Mouse (Mus musculus) urinary bladder, postnatal 10 days (tissue): ENCODE measurements around the gene Specc1.

Experiments used
- DNase-seq: peaks from one replicate; pipeline ENCODE4 v3.0.0; 2022; ENCODE audit warnings: low spot score

Specc1 gene

DNA sequence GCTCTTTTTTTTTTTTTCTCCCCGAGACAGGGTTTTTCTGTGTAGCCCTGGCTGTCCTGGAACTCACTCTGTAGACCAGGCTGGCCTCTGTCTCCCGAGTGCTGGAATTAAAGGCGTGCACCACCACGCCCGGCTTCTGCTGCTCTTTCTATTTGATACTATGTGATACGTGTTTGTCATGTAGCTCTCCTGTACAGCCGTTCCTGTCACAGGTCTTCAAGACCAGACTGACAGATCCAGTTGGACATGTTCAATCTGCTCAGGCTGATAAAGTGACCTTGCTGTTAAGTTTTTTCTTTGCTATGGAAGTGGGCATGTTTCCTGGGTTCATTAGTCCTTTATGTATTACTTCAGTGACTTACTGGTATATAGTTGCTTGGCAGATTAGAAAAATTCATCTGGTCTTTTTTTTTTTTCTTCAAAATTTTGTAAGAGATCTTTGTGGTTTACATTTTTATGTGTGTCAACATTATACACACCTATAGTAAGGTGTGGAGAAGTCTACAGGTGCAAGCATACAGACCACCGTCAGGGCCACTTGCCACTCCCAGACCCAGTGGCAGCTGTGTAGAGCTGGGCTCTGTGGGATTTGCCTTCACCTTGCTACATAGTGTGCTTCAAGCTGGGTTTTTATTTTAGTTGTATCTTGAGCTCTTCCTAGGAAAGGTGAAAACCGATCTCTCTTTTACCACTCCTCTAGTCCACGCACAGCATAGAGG lies 221.0 kb downstream of the Specc1 start:
- no peak for DNase-seq

DNA sequence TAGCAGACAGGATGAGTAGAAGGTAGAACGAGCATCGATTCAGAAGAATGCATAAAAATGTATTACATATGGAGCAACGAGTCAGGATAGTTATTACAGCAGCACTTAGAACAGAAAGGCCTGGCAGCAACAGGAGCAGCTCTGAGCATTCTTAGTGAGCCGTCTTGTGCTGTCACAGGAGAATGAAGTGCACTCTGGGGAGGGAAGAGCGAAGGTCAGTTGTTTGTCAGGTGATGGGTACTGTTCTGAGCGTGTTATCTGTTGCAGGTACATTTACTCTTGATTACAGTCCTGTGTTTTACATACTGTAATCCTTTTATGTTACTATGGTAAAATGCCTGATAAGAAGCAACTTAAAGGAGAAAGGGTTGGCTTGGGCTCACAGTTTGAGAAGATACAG lies 224.2 kb downstream of the Specc1 start:
- DNase-seq: no peak

DNA sequence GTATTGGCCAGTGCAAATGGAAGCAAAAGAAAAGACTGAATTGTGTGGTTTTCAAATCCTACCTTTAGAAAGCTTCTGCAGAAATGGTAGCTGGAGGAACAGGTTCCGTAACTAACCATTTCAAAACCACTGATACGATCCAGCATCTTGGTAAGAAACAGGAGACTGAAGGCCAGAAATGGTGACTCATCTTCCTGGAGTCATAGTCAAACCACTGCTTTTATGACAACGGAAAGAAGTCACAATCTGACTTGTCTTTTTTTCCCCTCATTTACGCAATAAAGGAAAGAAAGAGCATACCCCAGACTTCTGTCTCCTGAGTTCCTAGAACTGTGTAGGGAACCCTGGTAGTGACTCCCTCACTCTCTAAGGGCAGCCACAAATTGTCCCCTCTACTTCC lies 228.3 kb downstream of the Specc1 start:
- no peak for DNase-seq

DNA sequence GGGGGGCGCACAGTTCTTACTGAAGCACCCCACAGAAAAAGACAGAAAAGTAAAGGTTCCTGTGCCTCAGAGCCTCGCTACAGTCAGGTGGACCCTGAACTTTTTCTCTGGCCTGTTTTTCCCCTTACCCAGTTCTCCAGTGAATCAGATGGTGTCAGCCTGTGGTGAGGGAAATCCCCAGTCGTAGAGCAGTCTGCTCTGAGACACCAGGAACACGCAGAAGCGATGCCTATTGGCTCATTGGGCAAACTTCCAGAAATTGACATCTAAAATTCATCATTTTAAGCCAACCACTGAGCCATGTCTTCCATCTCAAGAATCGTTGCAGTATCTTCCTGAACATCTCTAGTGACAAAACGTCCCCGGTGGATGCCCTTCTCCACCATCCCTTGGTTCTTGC lies 230.5 kb downstream of the Specc1 start:
- no peak for DNase-seq

DNA sequence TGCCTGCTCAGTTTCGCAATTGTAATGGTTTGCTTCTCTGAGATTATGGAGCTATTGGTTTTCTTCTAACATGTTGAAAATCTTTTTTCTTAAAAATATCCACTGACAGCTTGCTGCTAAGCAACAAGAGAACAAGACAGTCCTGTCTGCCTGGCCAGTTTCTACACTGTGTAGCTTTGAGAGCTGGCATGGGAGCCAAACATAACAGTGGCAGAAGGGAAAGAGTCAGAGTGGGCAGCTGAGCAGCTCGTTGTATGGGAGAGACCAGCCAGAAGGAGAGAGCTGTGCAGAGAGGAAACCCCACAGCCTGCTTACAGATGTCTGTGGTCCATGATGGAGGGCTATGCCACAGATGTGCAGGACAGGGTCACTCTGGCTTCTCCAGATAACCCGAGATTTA lies 235.5 kb downstream of the Specc1 start:
- no peak for DNase-seq

DNA sequence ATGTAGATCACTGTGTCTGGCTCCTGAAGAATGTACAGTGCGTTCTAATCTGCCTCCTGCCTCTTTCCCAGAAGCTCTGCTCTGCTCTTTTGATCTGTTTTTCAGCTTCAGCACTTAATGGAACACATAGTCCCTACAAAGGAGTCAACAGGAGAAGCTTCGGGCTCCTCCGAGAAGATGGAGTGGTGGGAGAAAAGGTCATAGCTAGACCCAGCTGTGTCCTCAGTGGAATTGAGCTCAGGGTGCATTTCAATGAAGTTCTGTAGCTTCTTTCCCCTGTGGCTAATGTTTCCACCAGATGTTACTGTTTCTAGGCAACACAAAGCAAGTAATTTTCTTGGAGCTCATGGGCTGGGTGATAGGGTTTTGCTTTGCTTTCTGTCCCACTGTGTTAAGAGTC lies 236.6 kb downstream of the Specc1 start:
- DNase-seq: no peak

DNA sequence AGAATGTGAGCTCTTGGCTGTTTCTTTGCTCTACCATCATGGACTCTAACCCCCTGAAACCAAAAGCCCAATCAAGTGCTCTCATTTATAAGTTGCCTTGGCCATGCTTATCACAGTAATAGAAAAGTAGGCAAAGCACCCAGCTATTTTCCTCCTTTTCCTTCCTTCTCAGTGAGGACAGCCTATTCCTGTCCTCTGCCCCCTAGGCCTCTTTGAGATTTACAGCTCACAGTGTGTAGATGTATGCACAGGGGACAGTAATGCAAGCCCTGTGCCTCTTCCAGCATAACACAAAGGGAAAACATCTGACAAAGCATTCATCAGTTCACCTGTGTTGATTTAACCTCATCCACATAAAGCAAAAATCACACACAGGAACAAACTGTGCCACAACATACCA lies 237.7 kb downstream of the Specc1 start:
- DNase-seq: no peak

DNA sequence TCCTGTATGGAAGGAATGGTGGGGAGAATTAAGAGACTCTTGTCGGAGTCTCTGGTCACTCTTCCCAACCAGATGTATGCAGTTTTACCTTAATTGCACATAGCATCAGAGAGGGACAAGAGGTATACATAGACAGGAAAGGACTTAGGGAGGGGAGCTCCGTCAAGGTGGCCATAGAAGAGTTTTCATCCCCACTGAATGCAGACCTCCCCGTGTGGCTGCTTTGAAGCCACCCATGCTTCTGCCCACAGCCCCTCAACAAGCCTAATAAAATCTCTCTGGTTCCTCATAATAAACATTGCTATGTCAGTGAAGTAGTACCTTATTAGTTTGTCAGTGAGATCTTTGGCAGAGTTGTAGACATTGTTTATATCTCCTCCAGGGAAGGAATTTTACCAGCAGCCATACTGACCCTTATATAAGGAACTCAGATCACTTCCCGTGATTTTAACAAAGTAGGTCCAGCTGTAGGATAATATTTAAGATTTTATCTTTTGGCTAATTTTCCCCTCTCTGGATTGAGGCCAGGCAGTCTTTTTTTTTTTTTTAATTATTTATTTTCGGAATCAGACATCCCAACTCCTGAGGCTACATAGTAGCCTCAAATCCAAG lies 244.4 kb downstream of the Specc1 start:
- DNase-seq: no peak

DNA sequence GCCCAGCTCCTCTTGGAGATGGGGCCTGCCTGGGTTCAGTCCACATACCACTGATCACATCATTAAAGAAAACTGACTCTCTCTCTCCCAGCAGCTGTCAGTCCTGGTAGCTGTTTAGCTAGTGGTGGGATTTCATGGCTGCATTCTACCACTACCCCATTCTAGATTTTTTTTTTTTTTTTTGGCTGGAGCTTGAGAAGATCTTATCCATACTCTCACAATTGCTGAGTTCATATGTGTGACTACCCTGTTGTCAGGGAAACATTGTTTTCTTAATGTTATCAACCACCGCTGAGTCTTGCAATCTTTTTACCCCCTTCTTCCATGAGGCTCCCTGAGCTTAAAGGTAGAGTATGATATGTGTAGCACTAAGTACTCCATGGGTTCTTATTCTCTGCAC lies 246.1 kb downstream of the Specc1 start:
- no peak for DNase-seq

DNA sequence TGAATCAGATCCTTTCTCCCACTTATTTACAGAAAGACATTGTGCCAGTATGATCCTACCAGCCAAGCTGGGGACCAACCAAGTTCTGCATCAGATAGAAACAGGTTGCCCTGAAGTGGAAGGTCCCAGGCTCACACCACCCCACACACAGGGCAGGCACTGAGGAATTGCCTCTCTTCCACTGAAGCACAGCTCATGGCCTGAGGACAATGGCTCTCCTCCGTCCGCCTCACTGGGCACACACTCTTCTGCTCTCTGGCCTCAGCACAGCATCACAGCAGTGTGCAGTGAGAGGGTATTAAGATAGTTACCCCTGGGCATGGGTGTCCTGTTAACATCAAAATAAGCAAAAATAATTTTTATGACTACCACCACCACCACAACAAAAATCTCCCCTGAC lies 252.5 kb downstream of the Specc1 start:
- DNase-seq: no peak

DNA sequence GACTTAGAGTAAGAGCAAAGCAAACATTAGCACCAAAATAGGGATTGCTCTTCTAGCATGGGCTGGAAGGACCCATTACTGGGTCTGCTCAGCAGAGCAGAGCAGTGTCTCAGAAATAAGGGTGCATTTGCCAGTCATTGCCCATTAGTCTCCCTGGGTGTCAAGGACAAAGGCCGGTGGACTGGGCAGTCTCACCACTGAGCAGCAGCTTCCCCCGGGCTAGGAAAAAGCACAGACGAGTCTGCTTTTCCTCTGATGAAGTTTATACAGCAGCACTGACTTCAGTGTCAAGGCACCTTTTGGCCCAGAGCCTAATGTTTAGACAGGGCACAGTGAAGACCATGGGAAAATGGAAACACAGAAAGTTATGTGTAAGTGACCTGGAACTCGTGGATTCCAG lies 253.3 kb downstream of the Specc1 start:
- no peak for DNase-seq

DNA sequence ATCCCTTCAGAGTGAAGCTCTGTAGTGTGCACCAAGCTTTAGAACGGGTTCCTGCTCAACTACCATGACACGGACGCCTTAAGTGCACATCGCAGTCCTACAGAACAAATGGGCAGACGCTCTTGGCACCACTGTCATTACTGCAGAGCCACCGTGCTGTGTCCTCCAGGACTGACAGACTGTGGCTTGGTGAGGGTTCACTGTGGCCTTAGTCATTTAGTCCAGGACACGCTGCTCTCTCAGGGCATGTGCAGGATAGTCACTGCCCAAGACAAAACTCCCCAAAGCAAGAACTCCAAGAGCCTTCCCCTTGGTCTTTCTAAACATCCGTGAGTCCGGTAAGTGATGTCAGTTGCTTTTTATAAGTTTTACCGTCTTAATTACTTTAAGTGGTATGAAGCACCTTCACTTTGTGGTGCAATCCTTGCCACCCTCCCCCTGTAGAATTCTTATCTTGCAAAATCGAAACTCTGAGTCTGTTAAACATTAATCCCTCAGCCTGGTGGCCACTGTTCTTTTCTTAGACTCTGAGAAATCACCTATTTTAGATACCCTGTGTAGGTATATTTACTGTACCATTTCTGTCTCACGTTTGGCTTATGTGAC lies 256.9 kb downstream of the Specc1 start:
- no peak for DNase-seq

DNA sequence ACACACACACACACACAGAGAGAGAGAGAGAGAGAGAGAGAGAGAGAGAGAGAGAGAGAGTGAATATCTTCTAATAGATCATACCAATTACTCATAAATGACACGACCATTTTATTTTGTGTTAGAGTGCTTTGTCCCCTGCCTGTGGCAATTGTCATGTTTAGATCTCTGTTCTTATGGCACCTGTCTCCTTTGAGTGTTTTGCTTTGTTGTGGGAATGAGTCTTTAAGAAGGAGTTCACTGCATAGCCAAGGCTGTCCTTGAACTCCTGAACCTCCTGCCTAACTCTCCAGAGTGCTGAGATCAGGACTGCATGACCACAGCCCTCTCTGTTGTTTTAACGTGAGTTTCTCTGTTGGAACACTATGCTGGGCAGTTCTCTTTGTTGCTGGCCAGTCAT lies 258.5 kb downstream of the Specc1 start:
- no peak for DNase-seq

DNA sequence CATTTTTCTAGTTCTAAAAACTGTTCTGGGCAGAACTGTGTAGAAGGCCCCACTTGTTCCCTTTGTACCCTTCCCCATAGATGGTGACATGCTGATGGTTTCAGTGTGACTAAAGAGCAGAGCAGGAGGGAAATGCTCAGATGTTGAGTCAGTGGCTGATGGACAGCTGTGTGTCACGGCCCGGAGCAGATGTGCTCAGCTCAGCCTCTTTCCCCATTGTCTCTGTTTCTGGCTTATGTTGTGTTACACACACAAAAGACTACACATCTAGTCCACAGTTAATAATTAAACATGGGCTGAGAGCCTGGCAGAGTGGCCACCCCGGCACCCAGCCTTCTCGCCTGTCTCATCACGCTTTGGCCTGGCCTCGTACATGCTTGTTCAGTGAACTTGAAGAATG lies 261.2 kb downstream of the Specc1 start:
- no peak for DNase-seq

DNA sequence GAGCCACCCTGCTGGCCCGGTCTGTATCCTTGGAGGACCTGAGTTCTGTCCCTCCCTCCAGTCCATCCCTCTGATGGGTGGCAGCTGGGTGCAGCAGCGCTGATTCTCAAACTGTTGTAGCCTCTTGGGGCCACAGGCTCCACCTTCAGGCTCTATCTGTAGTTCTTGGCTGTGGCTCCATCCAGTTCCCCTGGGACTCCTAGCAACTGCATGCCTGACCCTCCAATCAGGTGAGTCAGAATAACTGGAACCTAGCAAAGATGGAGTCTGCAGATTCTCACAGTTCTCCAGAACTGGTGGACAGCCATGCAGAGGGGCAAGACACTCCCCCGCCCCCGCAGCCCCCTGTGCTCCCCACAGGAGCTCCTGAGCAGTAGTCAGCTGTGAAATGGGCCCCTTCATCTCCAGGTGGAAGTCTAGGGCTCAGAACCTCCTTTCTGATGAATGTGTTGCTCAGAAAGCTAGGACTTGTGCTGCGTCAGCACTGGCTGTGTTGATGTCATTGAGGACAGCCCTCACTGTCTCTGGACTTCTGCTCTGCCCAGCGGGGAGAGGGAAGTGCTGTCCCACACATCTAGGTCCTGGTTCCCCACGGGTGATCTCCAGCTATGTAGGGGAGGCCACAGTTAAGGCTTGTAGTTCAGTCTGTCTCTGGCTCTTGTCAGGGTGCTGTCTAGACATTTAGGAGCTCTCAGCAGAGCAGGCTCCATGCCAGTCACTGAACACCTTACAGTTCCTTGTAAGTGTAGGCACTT lies 264.4 kb downstream of the Specc1 start:
- no peak for DNase-seq

DNA sequence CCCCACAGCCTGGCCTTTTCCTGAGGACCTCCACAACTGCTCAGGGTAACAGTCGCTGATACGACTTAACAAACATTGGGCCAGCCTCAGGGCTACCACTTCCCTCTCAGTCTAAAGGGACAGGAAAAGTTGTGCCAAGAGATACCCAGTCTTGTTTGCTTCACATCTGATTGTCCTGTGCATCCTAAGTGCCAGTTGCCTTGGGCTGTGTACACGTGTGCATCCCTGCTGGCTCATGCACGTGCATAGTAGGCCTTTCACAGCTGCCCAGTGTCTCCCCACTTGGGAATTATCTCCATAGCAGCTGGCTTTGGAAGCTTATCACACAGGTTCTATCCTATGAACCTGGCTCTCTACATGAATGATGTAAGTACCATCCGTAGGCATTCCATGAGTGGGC lies 266.9 kb downstream of the Specc1 start:
- no peak for DNase-seq

DNA sequence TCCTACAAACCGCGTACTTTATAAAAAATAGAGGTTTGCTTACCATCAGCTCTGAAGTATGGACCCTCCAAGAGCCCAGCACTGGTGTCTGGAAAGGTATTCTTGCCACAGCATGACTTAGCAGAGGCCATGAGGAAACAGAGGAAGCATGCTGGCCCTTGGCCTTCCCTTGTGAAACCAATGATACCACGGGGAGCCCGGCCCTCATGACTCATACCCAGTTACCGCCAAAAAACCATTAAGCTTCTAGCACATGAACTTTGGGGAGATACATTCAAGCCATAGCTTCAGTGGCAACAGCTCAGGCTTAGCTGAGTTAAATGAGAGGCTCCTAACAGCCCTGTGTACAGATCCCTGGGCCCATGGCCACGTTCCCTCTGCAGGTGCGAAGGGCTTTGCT lies 267.4 kb downstream of the Specc1 start:
- no peak for DNase-seq

DNA sequence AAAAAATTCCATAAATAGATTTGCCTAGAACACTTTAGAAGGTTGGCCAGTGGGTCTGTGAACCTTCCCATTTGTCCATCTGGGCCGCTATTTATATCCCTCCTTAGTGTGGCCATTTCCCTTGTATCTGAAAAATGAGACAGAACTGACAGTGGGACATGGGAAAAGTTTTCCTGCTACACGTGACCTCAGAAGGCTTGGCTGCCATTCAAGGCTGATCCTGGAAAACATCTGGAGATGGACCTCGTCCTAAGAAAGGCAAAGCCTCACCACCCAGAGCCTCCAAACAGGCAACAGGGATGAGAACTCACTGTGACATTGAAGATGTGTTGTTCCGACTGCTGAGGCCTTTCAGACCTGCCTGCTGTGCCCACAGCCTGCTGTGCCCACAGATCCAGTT lies 268.2 kb downstream of the Specc1 start:
- no peak for DNase-seq

DNA sequence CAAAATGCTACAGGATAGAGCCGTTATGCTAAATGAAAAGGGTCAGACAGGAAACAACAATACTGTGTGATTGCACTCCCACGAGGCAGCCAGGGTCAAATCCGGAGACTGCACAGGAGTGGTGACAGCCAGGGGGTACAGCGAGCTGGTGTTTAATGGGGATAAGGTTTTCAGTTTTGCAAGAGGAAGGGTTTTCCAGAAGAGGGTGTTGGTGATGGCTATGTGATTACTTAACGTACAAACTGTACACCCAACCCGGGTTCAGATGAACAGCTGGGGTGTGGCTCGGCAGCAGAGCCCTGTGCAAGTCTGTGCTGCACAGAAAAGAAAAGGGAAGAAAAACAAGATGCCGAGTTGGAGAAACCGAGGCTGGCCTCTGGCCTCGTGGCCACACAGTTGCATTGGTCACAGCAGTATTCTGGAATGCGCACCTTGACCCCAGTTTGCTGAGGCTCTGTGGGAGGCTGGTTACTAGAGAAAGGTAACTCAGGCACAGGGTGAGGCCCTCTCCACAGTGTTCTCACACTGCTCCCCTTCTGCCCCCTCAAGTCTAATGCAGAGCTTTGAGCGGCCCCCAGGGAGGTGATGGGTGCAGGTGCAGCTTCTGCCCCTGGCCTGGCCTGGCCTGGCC lies 284.2 kb downstream of the Specc1 start:
- no peak for DNase-seq

DNA sequence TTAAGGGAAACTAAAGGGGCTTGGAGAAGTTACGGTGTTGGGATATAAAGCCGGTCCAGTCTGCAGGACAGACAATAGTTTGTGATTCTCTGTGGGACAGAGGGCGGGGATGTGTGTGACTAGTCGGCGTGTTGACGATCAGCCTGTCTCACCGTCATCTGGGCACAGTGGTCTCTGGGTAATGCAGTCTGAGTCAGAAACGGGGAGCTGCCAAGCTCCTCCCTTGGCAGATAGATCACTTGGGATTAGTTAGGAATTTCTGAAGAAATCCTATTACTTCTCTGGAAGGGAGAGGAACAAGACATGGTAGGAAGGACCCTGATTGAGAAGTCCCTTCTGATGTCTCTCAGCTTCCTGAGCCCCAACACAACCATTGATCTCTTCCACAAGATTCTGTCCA lies 287.3 kb downstream of the Specc1 start:
- DNase-seq: no peak

DNA sequence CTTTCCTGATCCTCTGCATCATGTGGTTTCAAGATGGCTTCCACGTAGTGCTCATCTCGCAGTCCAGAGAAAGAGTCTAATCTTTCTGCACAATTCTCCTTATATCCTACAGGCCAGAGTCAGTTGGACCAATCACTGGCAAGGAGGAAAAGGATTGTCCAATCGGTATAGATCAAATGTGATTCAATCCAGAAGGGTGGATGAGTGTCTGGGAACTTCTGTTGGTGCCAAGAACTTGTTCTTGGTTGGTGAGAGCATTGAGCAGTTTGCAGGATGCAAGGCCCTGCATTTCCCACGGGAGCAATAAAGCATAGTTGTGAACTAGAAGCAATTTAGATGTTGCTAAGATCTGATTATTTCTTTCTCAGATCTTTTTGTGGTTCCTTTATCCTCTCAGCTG lies 287.9 kb downstream of the Specc1 start:
- DNase-seq: no peak

DNA sequence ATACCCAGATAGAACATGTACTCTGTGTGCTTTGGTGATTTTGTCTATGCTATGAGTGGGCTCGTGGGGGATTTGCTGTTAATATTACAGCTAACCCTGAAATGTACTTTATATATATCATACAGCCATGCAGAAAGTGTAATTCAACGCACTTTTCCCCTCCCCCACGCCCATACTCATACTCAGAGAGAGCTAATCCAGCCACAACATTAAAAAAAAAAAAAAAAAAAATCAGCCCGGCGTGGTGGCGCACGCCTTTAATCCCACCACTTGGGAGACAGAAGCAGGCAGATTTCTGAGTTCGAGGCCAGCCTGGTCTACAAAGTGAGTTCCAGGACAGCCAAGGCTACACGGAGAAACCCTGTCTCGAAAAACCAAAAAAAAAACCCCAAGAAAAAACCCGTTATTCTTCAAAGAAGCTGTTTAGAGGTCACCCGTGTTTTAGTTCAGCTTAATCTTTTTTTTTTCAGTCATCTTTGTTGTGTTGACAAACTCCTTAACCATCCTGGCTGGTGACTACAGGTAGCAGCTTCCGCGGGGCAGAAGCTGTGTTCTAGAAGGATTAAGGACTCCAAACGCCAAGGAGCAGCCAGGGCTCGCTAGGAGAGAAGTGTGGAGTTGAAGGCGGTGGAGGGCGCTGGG lies 291.3 kb downstream of the Specc1 start:
- DNase-seq: no peak
